Mouse (Mus musculus): Measurements from ENCODE around the gene Rspo1.

DNA sequence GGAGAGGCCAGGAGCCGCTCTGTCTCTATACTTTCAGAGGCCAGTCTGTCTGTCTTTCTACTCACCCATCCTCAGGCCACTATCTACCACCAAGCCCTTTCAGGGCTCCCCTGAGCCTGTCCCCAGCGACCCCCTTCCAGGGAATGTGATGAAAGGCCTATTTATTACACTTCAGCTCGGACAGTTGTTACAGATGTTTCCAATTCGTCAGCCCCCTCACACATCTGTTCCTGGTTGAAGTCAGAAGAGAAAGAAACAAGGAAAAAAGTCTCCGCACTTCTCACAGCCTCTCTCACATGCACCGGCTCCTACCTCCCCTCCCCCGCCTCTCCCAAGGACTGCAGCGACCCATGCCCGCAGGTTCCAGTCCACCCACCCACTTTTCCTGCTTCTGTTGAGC, 13.9 kb upstream of the Rspo1 start:
- TF ChIP-seq CTCF (IDR thresholded peaks at IDR 0.05; ENCODE audit: low read depth) (no peak), EP300 (IDR thresholded peaks at IDR 0.05; ENCODE audit: low read depth) (no peak)

All from heart, postnatal 0 days (tissue).